Mouse (Mus musculus) hindbrain, embryonic 13.5 days (tissue): Measurements from ENCODE around the gene Hcar1. TPM values are rescaled to one million over a fixed set of nuclear protein-coding genes. Genes with fewer than 3 reads are reported as not detected.

ENCODE experiments used
- ATAC-seq: fragments of 200-750 bp; cut with Nextera tagmentation; 2 replicates; pipeline ENCODE4 v1.8.0; 2017; ENCODE audit warnings: moderate TSS enrichment; ENCODE audit not compliant: low FRiP score
- H3K27ac ChIP-seq: fragments of 300-500 bp; sonication (generic); 2 replicates; pipeline ENCODE4 v1.5.1; 2015; ENCODE audit warnings: inconsistent platforms, mild to moderate bottlenecking, moderate library complexity
- H3K27me3 ChIP-seq: fragments of 300-500 bp; sonication (generic); 2 replicates; pipeline ENCODE4 v1.6.1; 2015; ENCODE audit warnings: mild to moderate bottlenecking, inconsistent platforms
- H3K36me3 ChIP-seq: fragments of 300-500 bp; sonication (generic); 2 replicates; pipeline ENCODE4 v1.6.1; 2015; ENCODE audit warnings: mild to moderate bottlenecking, inconsistent platforms
- H3K4me1 ChIP-seq: fragments of 300-500 bp; sonication (generic); replicated peaks from 2 replicates; pipeline ENCODE4 v1.6.1; 2015; ENCODE audit warnings: inconsistent platforms
- H3K4me2 ChIP-seq: fragments of 300-500 bp; sonication (generic); 2 replicates; pipeline ENCODE4 v1.6.1; 2015; ENCODE audit warnings: inconsistent platforms, mild to moderate bottlenecking, moderate library complexity
- H3K4me3 ChIP-seq: fragments of 300-500 bp; sonication (generic); 2 replicates; pipeline ENCODE4 v1.5.1; 2015; ENCODE audit warnings: mild to moderate bottlenecking, inconsistent platforms
- H3K9ac ChIP-seq: fragments of 300-500 bp; sonication (generic); 2 replicates; pipeline ENCODE4 v1.6.1; 2015; ENCODE audit warnings: mild to moderate bottlenecking, inconsistent platforms
- H3K9me3 ChIP-seq: fragments of 300-500 bp; sonication (generic); 2 replicates; pipeline ENCODE4 v1.6.1; 2016; ENCODE audit warnings: inconsistent platforms
- WGBS: fragments of 180-500 bp; shearing (Covaris S2); methylation state at CpG from one replicate; pipeline ENCODE4 v1.1.7; 2015; 5-methylcytosine and 5-hydroxymethylcytosine counted together
- polyA plus RNA-seq: library from polyadenylated mRNA; unstranded; fragments of >200 nt; fragmentation: Nextera tagmentation; extraction: Ambion mirVana; gene quantifications from 2 replicates; pipeline ENCODE4 v1.2.1, GENCODE M21; 2015

Gene Hcar1
- polyA plus RNA-seq = 0.34 and 0.39 TPM in 2 replicates

- WGBS = 76% methylated on average over 12 of the region's 12 CpGs
These were observed at the start of gene Hcar1 for GRCm38 (mm10) chr5:123879928-123880327. TSS of gene Hcar1 (minus strand) at chr5:123880020.

GRCm38 (mm10) chr5:123927118-123927517, 47.3 kb upstream of the Hcar1 start, which contains the start of gene Gm43518:
TSS of gene Gm43518 (plus strand) at chr5:123927418.
- no peak for ATAC-seq
- WGBS = 96% methylated on average over 9 of the region's 9 CpGs
- Histone ChIP-seq H3K9me3 (no peaks in the 10 kb centered on the region), H3K4me1 (peaks cover 4% of the 10 kb centered on the region), H3K9ac (no peak within 1 kb of the TSS), H3K36me3 (peaks cover 68% of the 10 kb centered on the region), H3K4me3 (no peak within 1 kb of the TSS), H3K27ac (no peak within 1 kb of the TSS), H3K4me2 (no peak within 1 kb of the TSS), H3K27me3 (no peaks in the 10 kb centered on the region)

More at GRCm38 (mm10) chr5:123879928-123880327, at the start of gene Hcar1:
- no peak within 1 kb of the TSS for H3K9ac ChIP-seq
- ATAC-seq = no peak
- 0 out of 2 replicates have a peak within 1 kb of the TSS, but pooled peaks have one; percentile 40 for H3K27ac ChIP-seq
- H3K36me3 ChIP-seq = no peaks in the 10 kb centered on the region
- no peaks in the 10 kb centered on the region for H3K27me3 ChIP-seq
- H3K4me1 ChIP-seq = peaks cover 8% of the 10 kb centered on the region; the same call in 1 of the 2 replicates
- H3K4me3 ChIP-seq = no peak within 1 kb of the TSS
- H3K4me2 ChIP-seq = no peak within 1 kb of the TSS
- no peaks in the 10 kb centered on the region for H3K9me3 ChIP-seq

- ATAC-seq = no peak
- Histone ChIP-seq H3K27ac (no peak overlapping the region), H3K4me2 (no peak overlapping the region), H3K27me3 (no peaks in the 10 kb centered on the region), H3K36me3 (peaks cover 96% of the 10 kb centered on the region), H3K9me3 (no peaks in the 10 kb centered on the region), H3K9ac (no peak overlapping the region), H3K4me1 (no peaks in the 10 kb centered on the region), H3K4me3 (no peak overlapping the region)
- 95% methylated on average over 6 of the region's 6 CpGs for WGBS
These were observed 42.3 kb upstream of the Hcar1 start for GRCm38 (mm10) chr5:123922112-123922511.

DNA sequence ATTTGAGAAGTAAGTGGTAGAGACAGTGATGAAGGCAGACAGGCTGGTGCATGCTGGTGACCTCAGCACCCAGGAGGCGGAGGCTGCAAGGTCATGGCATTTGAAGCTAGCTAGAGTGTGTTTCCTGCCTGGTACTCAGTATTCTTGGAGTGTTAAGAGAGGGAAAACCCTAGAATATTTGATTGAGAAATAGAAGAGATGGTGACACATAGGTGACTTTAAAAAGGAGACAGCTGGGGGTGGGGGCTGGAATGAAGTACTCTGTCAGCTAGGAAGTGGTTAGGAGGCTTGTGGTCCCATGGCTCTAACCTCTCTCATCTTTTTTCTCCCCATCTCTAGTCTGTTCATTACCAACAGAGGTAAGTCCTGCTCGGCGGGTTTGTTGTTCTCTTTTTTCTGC, 35.0 kb upstream of the Hcar1 start:
- Histone ChIP-seq H3K27ac (no peak overlapping the region), H3K9ac (no peak overlapping the region), H3K4me1 (peaks cover 6% of the 10 kb centered on the region; the same call in 1 of the 2 replicates), H3K36me3 (peaks cover 86% of the 10 kb centered on the region), H3K4me2 (no peak overlapping the region), H3K9me3 (no peaks in the 10 kb centered on the region), H3K27me3 (no peaks in the 10 kb centered on the region), H3K4me3 (no peak overlapping the region)
- ATAC-seq = no peak
- 91% methylated on average over 3 of the region's 3 CpGs for WGBS

- Histone ChIP-seq H3K4me1 (peaks cover 33% of the 10 kb centered on the region), H3K27me3 (no peaks in the 10 kb centered on the region), H3K4me3 (peak overlapping the region; percentile 98), H3K27ac (peak overlapping the region; percentile 89), H3K9ac (peak overlapping the region; percentile 100), H3K9me3 (no peaks in the 10 kb centered on the region), H3K36me3 (peaks cover 38% of the 10 kb centered on the region), H3K4me2 (peak overlapping the region; percentile 96)
- WGBS = 7% methylated on average over 10 of the region's 10 CpGs
- 0 out of 2 replicates have a peak, but pooled peaks have one; percentile 2 for ATAC-seq
These were observed 27.8 kb upstream of the Hcar1 start for GRCm38 (mm10) chr5:123907631-123907977.

- Histone ChIP-seq H3K36me3 (peaks cover 33% of the 10 kb centered on the region), H3K4me3 (peak within 1 kb of the TSS; percentile 98), H3K27me3 (no peaks in the 10 kb centered on the region), H3K9ac (peak within 1 kb of the TSS; percentile 100), H3K9me3 (no peaks in the 10 kb centered on the region), H3K27ac (peak within 1 kb of the TSS; percentile 89), H3K4me1 (peaks cover 33% of the 10 kb centered on the region), H3K4me2 (peak within 1 kb of the TSS; percentile 96)
- peak; percentile 94 for ATAC-seq
- under 1% methylated on average over 51 of the region's 61 CpGs for WGBS
These were observed 27.3 kb upstream of the Hcar1 start, which contains the start of gene Denr for GRCm38 (mm10) chr5:123906976-123907630. TSS of gene Denr (plus strand) at chr5:123907175.

DNA sequence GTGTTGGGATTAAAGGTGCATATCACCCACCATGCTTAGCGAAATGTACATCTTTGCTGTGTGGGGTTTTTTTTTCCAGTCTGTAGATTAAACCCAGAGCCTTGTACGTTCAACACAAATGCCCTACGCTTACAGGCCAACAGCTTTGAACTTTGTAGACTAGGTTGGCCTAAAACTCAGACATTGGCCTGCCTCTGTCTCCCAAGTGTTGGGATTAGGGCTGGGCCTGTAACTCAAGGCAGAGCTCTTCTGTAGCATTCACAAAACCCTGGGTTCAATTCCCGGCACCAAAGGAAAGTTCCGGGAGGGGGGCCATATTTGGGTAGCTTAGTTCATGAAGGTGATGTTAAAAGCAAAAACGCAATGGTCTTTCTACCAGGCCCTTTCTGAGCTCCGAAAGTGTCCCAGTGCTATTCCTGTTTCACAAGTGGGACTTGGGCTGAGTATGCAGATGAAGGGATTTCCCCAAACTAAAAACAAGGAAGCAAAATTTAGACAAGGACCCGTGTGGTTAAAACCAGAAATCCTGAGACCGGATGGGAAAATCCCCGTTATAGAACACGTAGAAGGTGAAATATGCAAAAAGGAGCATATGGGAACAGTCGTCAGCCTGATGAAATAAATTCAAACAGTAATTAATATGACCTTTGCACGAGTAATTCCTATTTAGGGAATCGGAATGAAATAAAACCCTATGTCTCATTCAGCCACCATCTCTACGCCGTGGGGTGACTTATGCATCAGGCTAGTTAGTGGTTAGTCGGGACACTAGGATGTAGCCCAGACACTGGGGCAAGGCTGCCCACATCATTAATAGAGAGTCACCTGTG, 26.5 kb upstream of the Hcar1 start:
- H3K9ac ChIP-seq = peak overlapping the region; percentile 100
- WGBS = 70% methylated on average over 17 of the region's 17 CpGs
- peaks cover 33% of the 10 kb centered on the region for H3K4me1 ChIP-seq
- peak overlapping the region; percentile 98 for H3K4me3 ChIP-seq
- ATAC-seq = no peak
- peak overlapping the region; percentile 10; the same call in 1 of the 2 replicates for H3K27ac ChIP-seq
- no peaks in the 10 kb centered on the region for H3K27me3 ChIP-seq
- H3K36me3 ChIP-seq = peaks cover 26% of the 10 kb centered on the region
- peak overlapping the region; percentile 96 for H3K4me2 ChIP-seq
- no peaks in the 10 kb centered on the region for H3K9me3 ChIP-seq

- no peak overlapping the region for H3K27ac ChIP-seq
- no peak overlapping the region for H3K4me2 ChIP-seq
- peaks cover 8% of the 10 kb centered on the region for H3K36me3 ChIP-seq
- H3K27me3 ChIP-seq = no peaks in the 10 kb centered on the region
- ATAC-seq = no peak
- 74% methylated on average over 11 of the region's 11 CpGs for WGBS
- no peaks in the 10 kb centered on the region for H3K9me3 ChIP-seq
- H3K4me3 ChIP-seq = no peak overlapping the region
- H3K9ac ChIP-seq = no peak overlapping the region
- H3K4me1 ChIP-seq = peaks cover 20% of the 10 kb centered on the region
These were observed 24.3 kb upstream of the Hcar1 start for GRCm38 (mm10) chr5:123904059-123904672.

- H3K9ac ChIP-seq = no peak overlapping the region
- no peaks in the 10 kb centered on the region for H3K9me3 ChIP-seq
- no peak for ATAC-seq
- 85% methylated on average over 13 of the region's 13 CpGs for WGBS
- no peak overlapping the region for H3K4me2 ChIP-seq
- H3K4me3 ChIP-seq = no peak overlapping the region
- H3K36me3 ChIP-seq = no peaks in the 10 kb centered on the region
- no peak overlapping the region for H3K27ac ChIP-seq
- H3K27me3 ChIP-seq = no peaks in the 10 kb centered on the region
- H3K4me1 ChIP-seq = no peaks in the 10 kb centered on the region
These were observed 17.5 kb upstream of the Hcar1 start for GRCm38 (mm10) chr5:123897352-123897751.

GRCm38 (mm10) chr5:123896395-123896794, 16.6 kb upstream of the Hcar1 start:
- Histone ChIP-seq H3K36me3 (no peaks in the 10 kb centered on the region), H3K9me3 (no peaks in the 10 kb centered on the region), H3K9ac (no peak overlapping the region), H3K4me2 (no peak overlapping the region), H3K27ac (no peak overlapping the region), H3K4me3 (no peak overlapping the region), H3K4me1 (no peaks in the 10 kb centered on the region), H3K27me3 (no peaks in the 10 kb centered on the region)
- 88% methylated on average over 11 of the region's 11 CpGs for WGBS
- ATAC-seq = no peak

- Histone ChIP-seq H3K27ac (no peak overlapping the region), H3K9ac (no peak overlapping the region), H3K4me1 (no peaks in the 10 kb centered on the region), H3K9me3 (no peaks in the 10 kb centered on the region), H3K36me3 (no peaks in the 10 kb centered on the region), H3K4me2 (no peak overlapping the region), H3K4me3 (no peak overlapping the region), H3K27me3 (no peaks in the 10 kb centered on the region)
- 92% methylated on average over 5 of the region's 5 CpGs for WGBS
- no peak for ATAC-seq
These were observed 13.7 kb upstream of the Hcar1 start for GRCm38 (mm10) chr5:123893520-123893919.

DNA sequence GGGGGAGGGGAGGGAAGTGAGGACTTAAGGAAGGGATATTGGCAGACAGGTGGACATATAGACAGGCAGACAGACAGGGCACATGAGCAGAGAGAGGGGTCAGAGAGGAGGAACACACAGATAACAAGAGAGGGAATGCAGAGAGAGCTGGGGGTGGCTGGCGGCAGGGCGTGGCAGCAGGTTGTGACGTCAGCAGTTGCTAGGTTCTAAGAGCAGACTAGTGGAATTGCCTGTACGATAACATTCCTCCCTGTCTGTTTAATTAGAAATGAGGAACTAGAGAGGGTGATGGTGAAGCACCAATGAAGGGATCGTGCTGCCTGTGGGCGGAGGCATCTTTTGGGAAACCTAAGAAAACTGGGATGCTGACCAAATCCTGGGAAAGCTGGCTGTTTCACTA, 11.8 kb upstream of the Hcar1 start:
- no peak overlapping the region for H3K4me3 ChIP-seq
- no peak for ATAC-seq
- no peaks in the 10 kb centered on the region for H3K27me3 ChIP-seq
- H3K36me3 ChIP-seq = no peaks in the 10 kb centered on the region
- H3K9ac ChIP-seq = no peak overlapping the region
- H3K27ac ChIP-seq = no peak overlapping the region
- WGBS = 60% methylated on average over 6 of the region's 6 CpGs
- H3K4me2 ChIP-seq = no peak overlapping the region
- no peaks in the 10 kb centered on the region for H3K9me3 ChIP-seq
- H3K4me1 ChIP-seq = no peaks in the 10 kb centered on the region
